Mouse (Mus musculus): ENCODE measurements around the gene Auts2. TPM values are rescaled to one million over a fixed set of nuclear protein-coding genes. Genes with fewer than 3 reads are reported as not detected.

Gene Auts2
- polyA plus RNA-seq, 1 experiment from 2014 or later = 73.6 TPM

DNA sequence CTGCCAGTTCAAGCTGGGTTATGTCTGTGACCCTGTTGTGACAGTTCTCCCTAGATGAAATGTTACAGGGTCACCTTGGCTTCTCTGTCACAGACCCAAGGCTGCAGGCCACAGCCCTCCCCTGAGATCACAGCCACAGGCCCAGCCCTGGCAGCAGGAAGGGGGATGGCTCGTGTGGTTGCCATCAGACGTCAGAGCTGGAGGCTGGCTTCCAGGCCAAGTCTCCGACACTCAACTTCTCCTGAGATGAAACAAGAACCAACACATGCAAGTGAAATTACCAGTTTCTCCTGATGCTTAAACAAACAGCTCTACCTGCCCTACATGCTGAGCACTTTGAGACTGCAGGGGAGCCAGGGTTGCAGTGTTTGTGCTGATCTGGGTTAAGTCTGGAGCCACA is 713.9 kb downstream of the Auts2 start:
- 26% methylated on average over 3 of the region's 3 CpGs for whole genome bisulfite sequencing

DNA sequence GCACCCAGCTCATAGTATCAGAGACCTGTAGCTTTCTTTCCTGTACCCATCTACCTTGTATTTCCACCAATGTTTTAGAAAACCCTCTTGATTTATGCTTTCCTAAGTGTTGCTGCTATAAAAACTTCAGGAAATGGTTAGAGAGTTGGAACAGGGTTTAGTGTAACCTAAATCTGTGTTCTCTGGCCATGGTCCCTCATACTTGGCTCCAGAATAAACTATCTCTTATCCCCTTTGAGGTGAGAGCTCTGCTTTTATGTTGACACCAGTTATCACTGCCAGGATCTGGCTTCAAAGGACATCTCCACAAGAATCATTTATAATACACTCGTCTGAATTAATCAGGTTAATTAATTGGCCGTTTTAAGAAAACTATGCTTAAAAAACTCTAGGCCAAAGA is 714.5 kb downstream of the Auts2 start:
- no peak overlapping the region for H3K9ac ChIP-seq
- H3K9me3 ChIP-seq = no peaks in the 10 kb centered on the region
- no peaks in the 10 kb centered on the region for H3K36me3 ChIP-seq
- no peak overlapping the region for H3K4me2 ChIP-seq (replicated peaks)
- no peak overlapping the region for H3K27ac ChIP-seq
- 69% methylated on average over 2 of the region's 2 CpGs for WGBS
- no peak for ATAC-seq (ENCODE audit: insufficient number of reproducible peaks, insufficient read depth, low FRiP score, low TSS enrichment)
- H3K4me3 ChIP-seq = no peak overlapping the region
- peaks cover 21% of the 10 kb centered on the region for H3K4me1 ChIP-seq
- H3K27me3 ChIP-seq = no peaks in the 10 kb centered on the region

More for the DNA sequence above, 713.9 kb downstream of the Auts2 start:
- no peak for ATAC-seq (ENCODE audit: insufficient number of reproducible peaks, insufficient read depth, low FRiP score, low TSS enrichment)
- no peaks in the 10 kb centered on the region for H3K9me3 ChIP-seq
- H3K27ac ChIP-seq = no peak overlapping the region
- no peak overlapping the region for H3K4me2 ChIP-seq (replicated peaks)
- H3K36me3 ChIP-seq = no peaks in the 10 kb centered on the region
- H3K27me3 ChIP-seq = no peaks in the 10 kb centered on the region
- H3K4me1 ChIP-seq = peaks cover 23% of the 10 kb centered on the region
- H3K4me3 ChIP-seq = no peak overlapping the region
- no peak overlapping the region for H3K9ac ChIP-seq

DNA sequence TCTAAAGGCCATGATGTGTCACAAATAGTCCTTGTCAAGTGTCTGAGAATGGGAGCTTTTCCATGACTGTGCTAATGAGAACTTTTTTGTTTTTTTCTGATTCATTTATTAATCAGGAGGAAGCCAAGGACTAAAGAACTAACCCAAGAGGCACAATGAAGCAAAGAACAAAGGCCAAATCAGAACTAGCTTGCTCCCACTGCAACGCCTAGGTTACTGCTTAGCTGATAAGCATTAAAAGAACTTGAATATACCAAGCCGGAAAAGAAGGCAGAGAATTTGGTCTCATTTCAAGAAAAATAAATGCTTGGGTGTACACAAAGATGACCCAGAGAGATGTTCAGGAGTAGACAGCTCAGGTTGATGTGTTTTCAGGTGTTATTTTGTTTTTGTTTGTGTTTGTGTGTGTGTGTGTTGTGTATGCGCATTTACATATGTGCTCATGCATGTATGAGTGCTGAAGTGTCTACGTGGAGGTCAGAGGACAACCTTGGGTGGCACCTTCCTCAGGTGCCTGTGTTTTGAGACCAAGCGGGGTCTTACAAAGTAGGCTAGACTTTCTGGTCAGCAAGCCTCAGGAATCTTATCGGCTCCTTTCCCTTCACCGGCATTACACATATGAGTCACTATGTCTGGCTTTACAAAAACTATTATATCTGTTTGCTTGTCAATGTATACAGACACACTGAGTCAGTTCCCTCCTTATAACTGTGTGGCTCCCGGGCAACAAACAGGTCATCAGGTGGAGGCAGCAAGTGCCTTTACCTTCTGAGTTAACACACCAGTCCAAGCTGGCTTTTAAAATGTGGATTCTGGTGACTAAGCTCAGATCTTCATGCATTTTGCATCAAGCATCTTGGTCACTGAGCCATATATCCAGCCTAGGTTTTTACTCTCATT is 716.5 kb downstream of the Auts2 start:
- Histone ChIP-seq H3K4me2 (replicated peaks) (no peak overlapping the region), H3K36me3 (no peaks in the 10 kb centered on the region), H3K9me3 (no peaks in the 10 kb centered on the region), H3K4me3 (no peak overlapping the region), H3K4me1 (peaks cover 16% of the 10 kb centered on the region), H3K9ac (no peak overlapping the region), H3K27me3 (no peaks in the 10 kb centered on the region), H3K27ac (no peak overlapping the region)
- ATAC-seq (ENCODE audit: insufficient number of reproducible peaks, insufficient read depth, low FRiP score, low TSS enrichment) = no peak
- WGBS = 93% methylated on average over 8 of the region's 8 CpGs

DNA sequence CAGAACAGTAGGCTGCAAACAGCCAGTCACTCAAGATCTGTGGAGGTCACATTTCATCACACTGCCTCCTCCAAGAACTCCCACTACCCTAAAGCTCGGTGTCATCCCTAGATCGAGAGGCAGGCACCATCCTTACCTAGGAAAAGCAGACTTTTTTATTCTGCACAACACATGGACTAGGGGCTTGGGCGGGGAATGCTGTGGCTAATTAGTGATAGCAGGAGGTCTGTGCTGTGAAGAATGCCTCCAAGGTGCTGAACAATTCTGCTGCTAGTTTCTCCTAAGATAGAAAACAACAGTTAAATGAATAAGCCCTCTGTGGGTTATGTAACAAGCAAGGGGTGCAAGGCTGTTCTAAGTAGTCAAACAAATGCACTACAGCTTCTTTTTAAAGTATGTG is 717.7 kb downstream of the Auts2 start:
- Histone ChIP-seq H3K36me3 (no peaks in the 10 kb centered on the region), H3K27me3 (no peaks in the 10 kb centered on the region), H3K4me3 (no peak overlapping the region), H3K9ac (no peak overlapping the region), H3K27ac (no peak overlapping the region), H3K4me1 (peaks cover 16% of the 10 kb centered on the region), H3K4me2 (replicated peaks) (no peak overlapping the region), H3K9me3 (no peaks in the 10 kb centered on the region)
- WGBS = 25% methylated on average over 3 of the region's 3 CpGs
- no peak for ATAC-seq (ENCODE audit: insufficient number of reproducible peaks, insufficient read depth, low FRiP score, low TSS enrichment)

DNA sequence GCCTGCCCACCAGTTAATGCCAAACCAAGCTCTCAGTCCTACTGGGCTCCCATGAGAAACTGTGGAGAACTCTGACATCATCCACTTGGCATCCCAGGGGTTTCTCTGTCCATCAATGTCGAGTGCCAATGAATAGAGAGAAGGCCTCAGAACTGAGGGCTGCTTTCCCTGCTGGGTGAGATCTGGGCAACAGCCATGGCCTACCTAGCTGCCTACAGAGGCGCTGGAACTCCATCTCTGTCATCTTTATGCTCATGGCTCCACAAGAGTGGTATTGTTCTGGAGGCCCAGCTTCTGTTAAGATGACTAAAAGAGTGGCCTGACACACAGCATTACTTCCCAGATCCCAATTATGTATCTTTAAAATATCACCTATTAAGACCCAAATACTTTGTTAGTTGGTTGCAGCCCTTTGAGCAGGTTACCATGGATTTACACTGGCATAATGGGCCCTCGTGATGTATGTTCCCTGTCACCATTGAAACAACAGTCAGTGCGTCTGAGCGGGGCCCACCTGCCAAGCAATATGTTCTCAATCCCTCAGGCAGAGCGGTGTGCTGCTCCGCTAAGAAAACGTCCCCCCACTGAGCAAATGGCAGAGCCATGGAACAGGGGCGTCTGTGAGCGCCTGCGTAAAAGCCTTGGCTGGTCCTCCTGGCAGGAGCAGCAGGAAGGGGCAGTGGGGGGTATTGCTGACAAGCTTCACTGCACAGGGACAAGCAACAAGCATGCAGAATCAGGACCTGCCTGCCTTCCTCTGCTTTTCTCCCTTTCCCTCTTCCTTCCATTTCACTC is 718.8 kb downstream of the Auts2 start:
- Histone ChIP-seq H3K27ac (no peak overlapping the region), H3K4me2 (replicated peaks) (no peak overlapping the region), H3K36me3 (no peaks in the 10 kb centered on the region), H3K4me1 (peaks cover 13% of the 10 kb centered on the region), H3K9me3 (no peaks in the 10 kb centered on the region), H3K27me3 (no peaks in the 10 kb centered on the region), H3K4me3 (no peak overlapping the region), H3K9ac (no peak overlapping the region)
- WGBS = 22% methylated on average over 11 of the region's 11 CpGs
- no peak for ATAC-seq (ENCODE audit: insufficient number of reproducible peaks, insufficient read depth, low FRiP score, low TSS enrichment)

DNA sequence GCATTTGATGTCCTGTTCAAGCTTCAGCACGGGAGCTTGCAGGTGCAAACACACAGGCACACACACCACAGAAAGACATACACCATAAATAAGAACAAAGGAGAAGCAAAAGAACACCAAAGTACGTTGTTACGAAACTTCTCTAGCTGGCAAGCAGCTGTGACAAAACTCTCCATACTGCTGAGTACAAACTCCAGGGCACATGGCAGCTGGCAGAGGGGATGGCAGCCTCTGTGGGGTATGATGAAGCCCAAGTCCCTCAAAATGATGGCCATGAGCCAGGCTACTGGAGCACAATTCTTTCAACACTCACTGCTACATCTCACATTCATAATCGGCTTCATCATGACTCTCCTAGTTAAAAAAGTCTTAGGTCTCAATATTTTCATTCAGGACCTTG is 721.7 kb downstream of the Auts2 start:
- 91% methylated on average over 4 of the region's 4 CpGs for WGBS
- Histone ChIP-seq H3K4me2 (replicated peaks) (no peak overlapping the region), H3K36me3 (no peaks in the 10 kb centered on the region), H3K4me3 (no peak overlapping the region), H3K9ac (no peak overlapping the region), H3K27ac (no peak overlapping the region), H3K9me3 (no peaks in the 10 kb centered on the region), H3K27me3 (no peaks in the 10 kb centered on the region), H3K4me1 (peaks cover 10% of the 10 kb centered on the region)
- no peak for ATAC-seq (ENCODE audit: insufficient number of reproducible peaks, insufficient read depth, low FRiP score, low TSS enrichment)

DNA sequence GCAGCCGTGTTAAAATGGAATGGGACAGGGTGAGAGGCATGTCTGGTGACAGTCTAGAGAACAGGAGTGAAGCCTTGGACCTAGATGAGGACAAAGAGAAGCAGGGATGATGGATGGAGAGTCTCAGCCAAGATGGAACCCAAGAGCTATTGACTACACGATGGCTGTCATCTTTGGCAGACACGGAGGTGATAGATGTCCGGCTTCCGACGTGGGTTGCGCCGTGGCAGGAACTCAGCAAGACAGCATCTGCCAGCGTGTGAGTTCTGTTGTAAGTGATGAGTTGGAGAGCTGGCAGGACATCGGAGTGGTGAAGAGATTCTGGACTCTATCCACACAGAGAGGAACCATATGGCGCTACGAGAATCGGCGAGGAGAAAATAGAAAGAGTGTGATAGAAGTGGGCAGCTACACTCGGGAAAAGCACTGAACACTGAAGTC is 723.9 kb downstream of the Auts2 start:
- Histone ChIP-seq H3K27me3 (no peaks in the 10 kb centered on the region), H3K9me3 (no peaks in the 10 kb centered on the region), H3K27ac (no peak overlapping the region), H3K36me3 (no peaks in the 10 kb centered on the region), H3K9ac (no peak overlapping the region), H3K4me3 (no peak overlapping the region), H3K4me1 (peaks cover 6% of the 10 kb centered on the region; the same call in 1 of the 2 replicates), H3K4me2 (replicated peaks) (no peak overlapping the region)
- 95% methylated on average over 15 of the region's 15 CpGs for WGBS
- ATAC-seq (ENCODE audit: insufficient number of reproducible peaks, insufficient read depth, low FRiP score, low TSS enrichment) = no peak

DNA sequence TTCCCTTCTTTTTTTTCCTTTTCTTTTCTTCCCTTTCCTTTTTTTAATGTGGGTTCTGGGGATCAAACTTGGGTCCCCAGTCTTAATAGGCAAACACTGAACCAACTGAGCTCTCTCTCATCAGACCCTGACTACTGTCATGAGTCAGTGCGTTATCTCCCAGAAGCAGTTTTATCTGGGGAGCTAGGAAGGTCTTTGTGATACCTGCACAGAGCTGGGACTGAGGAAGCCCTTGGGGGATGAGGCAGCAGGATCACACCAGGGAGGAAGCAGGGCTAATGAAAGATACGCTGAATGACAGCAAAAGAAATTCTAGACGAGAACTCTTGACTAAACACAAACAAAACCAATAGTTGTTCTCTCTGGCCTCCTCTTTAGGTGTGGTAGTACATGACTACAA is 727.6 kb downstream of the Auts2 start:
- Histone ChIP-seq H3K9ac (no peak overlapping the region), H3K9me3 (no peaks in the 10 kb centered on the region), H3K36me3 (no peaks in the 10 kb centered on the region), H3K4me1 (peaks cover 19% of the 10 kb centered on the region; the same call in 1 of the 2 replicates), H3K4me2 (replicated peaks) (no peak overlapping the region), H3K27ac (no peak overlapping the region), H3K27me3 (no peaks in the 10 kb centered on the region), H3K4me3 (no peak overlapping the region)
- WGBS = 55% methylated on average over 3 of the region's 3 CpGs
- no peak for ATAC-seq (ENCODE audit: insufficient number of reproducible peaks, insufficient read depth, low FRiP score, low TSS enrichment)

DNA sequence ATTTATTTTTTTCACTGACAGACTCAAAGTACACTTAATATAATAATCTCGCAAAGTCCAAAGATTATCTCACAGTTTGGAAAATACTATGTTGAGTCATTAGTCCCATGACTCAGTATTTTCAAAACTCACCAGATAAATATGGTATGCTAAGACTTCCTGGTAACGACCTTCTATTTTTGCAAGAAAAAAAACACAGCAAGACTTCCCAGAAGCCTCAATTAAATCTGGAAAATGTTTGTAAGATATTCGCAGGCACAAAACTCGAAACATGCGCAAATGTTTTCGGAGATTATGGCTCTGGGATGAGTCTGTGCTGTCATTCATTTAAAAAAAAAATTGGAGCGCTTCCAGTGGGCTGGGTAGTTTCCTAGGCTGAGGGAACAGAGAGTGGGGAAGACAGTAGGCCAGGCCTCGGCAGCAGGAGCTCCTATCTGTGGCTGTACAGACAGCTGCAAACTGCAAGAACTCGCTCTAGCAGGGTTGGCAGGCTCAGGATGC is 728.6 kb downstream of the Auts2 start:
- H3K4me1 ChIP-seq = peaks cover 19% of the 10 kb centered on the region; the same call in 1 of the 2 replicates
- no peaks in the 10 kb centered on the region for H3K27me3 ChIP-seq
- H3K4me2 ChIP-seq (replicated peaks) = no peak overlapping the region
- WGBS = 65% methylated on average over 9 of the region's 9 CpGs
- H3K9ac ChIP-seq = no peak overlapping the region
- no peak overlapping the region for H3K4me3 ChIP-seq
- peak overlapping the region; percentile 30; the same call in 1 of the 2 replicates for H3K27ac ChIP-seq
- H3K9me3 ChIP-seq = no peaks in the 10 kb centered on the region
- no peaks in the 10 kb centered on the region for H3K36me3 ChIP-seq
- ATAC-seq (ENCODE audit: insufficient number of reproducible peaks, insufficient read depth, low FRiP score, low TSS enrichment) = no peak

DNA sequence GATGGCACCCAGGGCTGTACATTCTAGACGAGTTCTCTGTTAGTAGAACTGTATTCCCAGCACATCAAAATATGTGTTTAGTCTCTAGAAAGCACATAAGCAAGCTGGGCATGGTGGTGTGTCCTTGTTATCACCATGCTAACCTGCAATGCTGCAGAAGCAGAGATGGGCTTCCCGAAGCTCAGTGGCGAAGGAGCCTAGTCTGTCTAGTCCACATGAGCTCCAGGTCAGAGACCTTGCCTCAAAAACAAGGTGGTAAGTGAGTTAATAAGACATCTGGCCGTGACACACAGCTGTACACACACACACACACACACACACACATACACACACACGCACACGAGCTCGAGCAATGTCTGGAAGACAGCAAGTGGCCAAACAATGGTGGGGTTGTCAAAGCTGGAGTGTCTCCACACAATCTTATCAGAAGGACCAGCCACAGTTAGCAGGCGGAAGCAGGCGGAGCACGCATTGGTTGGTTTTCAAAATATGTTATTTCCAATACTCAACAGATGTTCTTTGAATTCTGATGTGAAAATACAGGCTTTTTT is 729.1 kb downstream of the Auts2 start:
- Histone ChIP-seq H3K4me3 (no peak overlapping the region), H3K27ac (no peak overlapping the region), H3K4me2 (replicated peaks) (no peak overlapping the region), H3K36me3 (no peaks in the 10 kb centered on the region), H3K9ac (no peak overlapping the region), H3K9me3 (no peaks in the 10 kb centered on the region), H3K4me1 (peaks cover 19% of the 10 kb centered on the region; the same call in 1 of the 2 replicates), H3K27me3 (no peaks in the 10 kb centered on the region)
- no peak for ATAC-seq (ENCODE audit: insufficient number of reproducible peaks, insufficient read depth, low FRiP score, low TSS enrichment)
- WGBS = 68% methylated on average over 10 of the region's 10 CpGs

DNA sequence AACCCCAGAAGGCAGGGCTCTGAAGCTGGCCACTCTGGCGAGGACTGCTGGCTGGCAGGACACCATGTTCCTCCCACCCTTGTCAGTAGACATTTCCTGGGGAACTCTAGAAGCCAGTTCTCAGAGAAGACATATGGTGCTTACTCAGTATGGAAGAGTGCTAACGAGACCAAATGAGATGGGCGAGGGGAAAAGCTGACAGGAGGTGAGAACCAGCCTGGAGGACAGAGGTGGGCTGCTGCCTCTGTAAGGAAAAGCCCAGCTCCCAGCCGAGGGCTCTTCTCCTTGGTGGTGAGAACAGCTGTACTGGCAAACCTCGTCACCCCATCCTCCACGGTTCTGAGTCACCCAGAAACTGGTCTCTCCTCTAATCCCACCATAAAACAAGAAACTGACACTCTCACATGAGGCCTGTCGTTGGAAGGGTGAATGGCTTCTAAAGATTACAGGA is 729.8 kb downstream of the Auts2 start:
- no peaks in the 10 kb centered on the region for H3K36me3 ChIP-seq
- WGBS = 63% methylated on average over 7 of the region's 7 CpGs
- H3K27me3 ChIP-seq = no peaks in the 10 kb centered on the region
- no peak overlapping the region for H3K9ac ChIP-seq
- peaks cover 19% of the 10 kb centered on the region; the same call in 1 of the 2 replicates for H3K4me1 ChIP-seq
- no peak overlapping the region for H3K4me2 ChIP-seq (replicated peaks)
- no peak overlapping the region for H3K4me3 ChIP-seq
- H3K27ac ChIP-seq = no peak overlapping the region
- no peaks in the 10 kb centered on the region for H3K9me3 ChIP-seq
- ATAC-seq (ENCODE audit: insufficient number of reproducible peaks, insufficient read depth, low FRiP score, low TSS enrichment) = no peak
